Mouse (Mus musculus) kidney, embryonic 16.5 days (tissue): ENCODE data around the gene Hand2. TPM values are rescaled to one million over a fixed set of nuclear protein-coding genes. Genes with fewer than 3 reads are reported as not detected.

Experiments
- ATAC-seq: fragments of 200-750 bp; cut with Nextera tagmentation; 2 replicates; pipeline ENCODE4 v1.8.0; 2017; ENCODE audit warnings: moderate TSS enrichment; ENCODE audit not compliant: low FRiP score, low TSS enrichment
- H3K27ac ChIP-seq: fragments of 300-500 bp; sonication (generic); 2 replicates; pipeline ENCODE4 v1.5.1; 2014; ENCODE audit warnings: low read length
- H3K27me3 ChIP-seq: fragments of 300-500 bp; sonication (generic); 2 replicates; pipeline ENCODE4 v1.6.1; 2014; ENCODE audit warnings: low read length, control low read depth, mixed read lengths; ENCODE audit not compliant: insufficient read depth
- H3K36me3 ChIP-seq: fragments of 300-500 bp; sonication (generic); 2 replicates; pipeline ENCODE4 v1.6.1; 2014; ENCODE audit warnings: low read length, control low read depth, mixed read lengths; ENCODE audit not compliant: insufficient read depth
- H3K4me1 ChIP-seq: fragments of 300-500 bp; sonication (generic); 2 replicates; pipeline ENCODE4 v1.6.1; 2014; ENCODE audit warnings: low read length, control low read depth, mixed read lengths; ENCODE audit not compliant: insufficient read depth
- H3K4me2 ChIP-seq: fragments of 300-500 bp; sonication (generic); replicated peaks from 2 replicates; pipeline ENCODE4 v1.6.1; 2014; ENCODE audit warnings: low read depth, low read length
- H3K4me3 ChIP-seq: fragments of 300-500 bp; sonication (generic); 2 replicates; pipeline ENCODE4 v1.5.1; 2014; ENCODE audit warnings: mild to moderate bottlenecking, low read length
- H3K9ac ChIP-seq: fragments of 300-500 bp; sonication (generic); replicated peaks from 2 replicates; pipeline ENCODE4 v1.6.1; 2014; ENCODE audit warnings: low read length
- H3K9me3 ChIP-seq: fragments of 300-500 bp; sonication (generic); 2 replicates; pipeline ENCODE4 v1.6.1; 2016; ENCODE audit warnings: low read length, control low read depth
- WGBS: fragments of 180-500 bp; shearing (Covaris S2); extraction: QIAGEN DNeasy Blood & Tissue Kit; methylation state at CpG from one replicate; pipeline ENCODE4 v1.1.7; 2014; 5-methylcytosine and 5-hydroxymethylcytosine counted together
- polyA plus RNA-seq: library from polyadenylated mRNA; unstranded; fragments of >200 nt; fragmentation: Nextera tagmentation; extraction: Ambion mirVana; gene quantifications from 2 replicates; pipeline ENCODE4 v1.2.1, GENCODE M21; 2015

Hand2 gene
- 0.25 and 0.62 TPM in 2 replicates for polyA plus RNA-seq

DNA sequence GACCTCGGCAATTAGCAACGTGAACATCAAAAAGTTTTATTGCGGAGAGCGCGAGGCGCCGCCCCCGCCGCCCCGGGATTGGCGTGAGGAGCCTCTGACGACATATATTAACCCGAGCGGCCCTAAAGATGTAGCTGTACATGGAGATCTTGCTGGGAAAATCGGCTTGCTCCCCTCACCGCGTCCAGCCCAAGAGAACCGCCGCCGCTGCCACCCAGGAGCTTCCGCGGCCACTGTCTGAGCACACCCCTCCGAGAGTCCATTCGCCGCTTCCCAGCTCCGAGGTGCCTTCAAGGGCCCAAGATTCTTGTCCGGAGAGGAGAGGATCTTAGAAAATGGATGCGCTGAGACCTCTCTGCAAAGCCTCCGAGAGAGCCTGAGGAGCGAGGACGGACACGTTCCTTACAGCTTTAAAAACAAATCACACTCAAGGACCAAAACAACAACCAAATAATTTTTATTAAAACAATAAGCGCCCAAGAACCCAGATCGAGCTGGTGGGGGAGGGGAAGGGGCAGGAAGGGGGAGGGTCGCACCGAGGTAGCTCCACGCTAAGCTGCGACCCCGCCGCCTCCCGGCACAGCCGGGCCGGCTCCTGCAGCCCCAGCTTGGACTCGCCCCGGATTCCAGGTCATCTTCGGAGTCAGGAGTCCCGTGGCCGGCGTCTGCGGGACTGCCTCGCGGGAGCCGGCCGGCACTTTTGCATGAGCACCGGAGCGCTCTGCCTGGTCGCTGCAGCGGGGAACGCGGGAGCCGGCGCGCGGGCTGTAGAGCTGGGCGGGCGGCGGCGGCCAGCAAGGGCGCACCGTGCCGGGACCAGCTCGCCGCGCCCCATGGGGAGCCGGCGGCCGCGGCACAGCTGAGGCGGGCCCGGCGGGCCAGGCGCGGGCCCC is at the start of gene Hand2:
Gene Hand2, plus strand, starts transcription at position 133 of the 893 bp plus-strand sequence.
- no peaks in the 10 kb centered on the region for H3K36me3 ChIP-seq
- H3K4me2 ChIP-seq, result peak within 1 kb of the TSS; percentile 56
- under 1% methylated on average over 69 of the region's 83 CpGs for WGBS
- peaks cover 13% of the 10 kb centered on the region for H3K4me1 ChIP-seq
- H3K27ac ChIP-seq, result no peak within 1 kb of the TSS
- no peaks in the 10 kb centered on the region for H3K9me3 ChIP-seq
- no peak within 1 kb of the TSS for H3K9ac ChIP-seq
- peak; percentile 76; the same call in 1 of the 2 replicates for ATAC-seq
- peak within 1 kb of the TSS; percentile 45 for H3K4me3 ChIP-seq
- H3K27me3 ChIP-seq, result peaks cover 96% of the 10 kb centered on the region

DNA sequence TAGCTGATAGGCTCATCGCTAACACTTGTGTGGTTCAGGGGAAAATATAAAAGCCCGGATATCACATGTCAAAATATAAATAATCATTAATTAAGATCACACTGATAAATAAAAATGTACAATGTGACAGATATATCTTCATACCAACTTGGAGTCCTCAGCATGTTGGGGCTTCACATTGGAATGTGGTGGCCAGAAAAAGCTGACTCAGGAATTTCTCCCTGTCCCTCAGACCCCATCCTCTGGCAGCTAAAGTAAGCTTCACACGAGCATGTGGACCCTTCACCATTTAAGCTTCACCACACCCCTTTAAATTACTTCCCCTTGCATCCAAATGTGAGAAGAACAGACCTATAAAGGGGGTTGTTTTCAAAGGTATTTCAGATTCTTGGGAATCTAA is 47.7 kb upstream of the Hand2 start:
- no peak overlapping the region for H3K4me2 ChIP-seq
- 76% methylated on average over 3 of the region's 3 CpGs for WGBS
- no peaks in the 10 kb centered on the region for H3K9me3 ChIP-seq
- no peaks in the 10 kb centered on the region for H3K36me3 ChIP-seq
- H3K4me1 ChIP-seq, result no peaks in the 10 kb centered on the region
- no peaks in the 10 kb centered on the region for H3K27me3 ChIP-seq
- H3K4me3 ChIP-seq, result no peak overlapping the region
- no peak for ATAC-seq
- H3K9ac ChIP-seq, result no peak overlapping the region
- H3K27ac ChIP-seq, result no peak overlapping the region

DNA sequence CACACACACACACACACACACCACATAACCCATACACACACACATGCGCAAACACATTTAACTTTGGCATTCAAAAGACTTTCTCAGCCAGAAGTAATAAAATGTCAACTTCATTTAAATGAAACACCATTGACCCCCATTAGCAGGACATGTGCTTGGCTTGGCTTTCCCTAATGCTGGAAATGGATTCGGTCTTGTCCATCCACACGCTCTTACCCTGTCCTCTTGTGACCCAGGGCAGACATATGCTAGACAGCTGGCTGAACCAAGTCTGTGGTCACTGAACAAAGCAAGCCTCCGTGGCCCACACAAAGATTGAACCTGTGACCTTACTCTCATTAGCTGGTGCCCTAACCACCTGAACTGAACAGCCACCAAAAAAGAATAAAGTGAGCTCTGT is 27.3 kb upstream of the Hand2 start:
- Histone ChIP-seq H3K4me2 (no peak overlapping the region), H3K9me3 (no peaks in the 10 kb centered on the region)
- 71% methylated on average over 4 of the region's 4 CpGs for WGBS

DNA sequence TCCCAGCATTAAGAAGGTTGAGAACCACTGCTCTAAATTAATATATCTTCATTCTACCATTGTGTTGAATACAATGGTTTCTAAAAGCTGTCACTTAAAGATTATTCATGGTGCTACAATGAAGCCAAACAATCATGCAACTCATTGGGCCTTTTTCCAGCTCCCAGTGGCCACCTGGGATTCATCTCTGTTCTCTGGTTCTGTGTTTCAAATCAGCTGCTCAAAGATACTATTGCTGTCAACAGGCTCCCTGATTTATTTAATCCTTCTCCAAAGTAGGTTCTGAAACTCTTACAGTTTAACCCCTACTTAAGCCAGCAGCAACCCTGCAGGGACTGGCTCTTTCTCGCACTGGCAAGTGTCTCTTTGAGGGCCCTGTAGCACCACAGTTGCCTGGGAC is 17.3 kb upstream of the Hand2 start:
- H3K4me3 ChIP-seq, result no peak overlapping the region
- H3K36me3 ChIP-seq, result no peaks in the 10 kb centered on the region
- no peak for ATAC-seq
- no peaks in the 10 kb centered on the region for H3K4me1 ChIP-seq
- peaks cover 25% of the 10 kb centered on the region for H3K27me3 ChIP-seq
- H3K4me2 ChIP-seq, result no peak overlapping the region
- H3K9ac ChIP-seq, result no peak overlapping the region
- 87% methylated on average over 1 of the region's 1 CpGs for whole genome bisulfite sequencing
- H3K27ac ChIP-seq, result no peak overlapping the region
- H3K9me3 ChIP-seq, result no peaks in the 10 kb centered on the region

More for the DNA sequence above, 27.3 kb upstream of the Hand2 start:
- no peak for ATAC-seq
- Histone ChIP-seq H3K9ac (no peak overlapping the region), H3K27me3 (no peaks in the 10 kb centered on the region), H3K4me1 (no peaks in the 10 kb centered on the region), H3K36me3 (no peaks in the 10 kb centered on the region), H3K27ac (no peak overlapping the region), H3K4me3 (no peak overlapping the region)

DNA sequence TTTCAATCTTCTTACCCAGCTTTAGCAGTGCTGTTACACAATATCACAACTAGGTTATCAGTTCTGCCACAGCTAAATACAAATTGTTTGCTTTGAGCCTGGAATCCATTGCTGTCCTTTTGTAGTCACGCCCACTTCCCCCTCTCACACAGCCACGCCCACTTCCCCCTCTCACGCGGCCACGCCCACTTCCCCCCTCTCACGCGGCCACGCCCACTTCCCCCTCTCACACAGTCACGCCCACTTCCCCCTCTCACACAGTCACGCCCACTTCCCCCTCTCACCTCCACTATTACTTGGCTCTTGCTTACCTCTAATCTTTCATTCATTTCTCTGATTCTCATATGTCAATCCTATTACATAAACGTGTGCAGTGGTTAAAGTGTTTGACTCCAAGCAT is 15.8 kb upstream of the Hand2 start:
- Histone ChIP-seq H3K27ac (no peak overlapping the region), H3K27me3 (peaks cover 29% of the 10 kb centered on the region), H3K9ac (no peak overlapping the region), H3K36me3 (no peaks in the 10 kb centered on the region), H3K9me3 (no peaks in the 10 kb centered on the region), H3K4me3 (no peak overlapping the region), H3K4me2 (no peak overlapping the region), H3K4me1 (no peaks in the 10 kb centered on the region)
- no peak for ATAC-seq
- WGBS, result 51% methylated on average over 11 of the region's 11 CpGs

DNA sequence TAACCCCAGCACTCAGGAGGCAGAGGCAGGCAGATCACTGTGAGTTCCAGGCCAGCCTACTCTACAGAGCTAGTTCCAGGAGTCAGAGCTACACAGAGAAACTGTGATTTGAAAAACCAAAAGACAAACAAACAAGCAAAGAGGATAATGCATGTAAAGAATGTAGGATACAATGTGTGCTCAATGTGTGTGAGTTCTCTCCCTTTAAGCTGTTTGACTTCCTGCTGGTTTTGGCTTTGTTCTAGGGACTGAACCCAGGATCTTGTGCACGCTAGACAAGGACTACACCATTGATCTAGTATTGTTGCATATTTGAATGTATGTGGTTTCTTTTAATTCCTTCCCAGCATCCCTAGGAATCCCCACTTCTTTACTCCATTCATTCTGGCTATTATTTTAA is 14.3 kb upstream of the Hand2 start:
- Histone ChIP-seq H3K27me3 (peaks cover 37% of the 10 kb centered on the region), H3K9ac (no peak overlapping the region)
- ATAC-seq, result no peak

DNA sequence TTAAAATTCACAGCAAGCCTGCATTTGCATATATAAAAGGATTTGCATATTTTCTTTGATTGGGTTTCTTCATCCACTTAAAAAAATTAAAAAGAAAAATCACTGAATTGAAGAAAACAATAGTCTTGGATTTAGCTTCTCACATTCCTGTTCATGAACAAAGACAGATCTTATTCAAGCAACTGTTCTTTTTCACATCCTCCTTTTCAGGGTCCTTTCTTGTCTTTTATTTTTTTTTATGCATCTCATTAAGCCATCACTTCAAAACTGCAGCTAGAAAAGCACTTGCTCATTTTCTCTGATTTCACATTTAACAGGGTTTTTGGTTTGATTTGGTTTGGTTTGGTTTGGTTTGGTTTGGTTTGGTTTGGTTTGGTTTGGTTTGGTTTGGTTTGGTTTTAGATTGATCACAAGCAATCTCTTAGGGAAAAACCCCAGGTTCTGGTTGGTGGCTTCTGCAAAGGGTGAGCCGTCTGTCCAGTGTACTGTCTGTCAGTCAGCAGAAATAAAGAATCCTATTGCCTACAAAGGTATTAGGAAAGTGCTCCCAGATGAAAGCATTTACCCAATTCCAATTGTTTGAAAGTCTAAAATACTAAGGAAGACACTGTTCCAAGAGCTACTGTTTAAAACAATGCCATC is 10.8 kb upstream of the Hand2 start:
- Histone ChIP-seq H3K36me3 (no peaks in the 10 kb centered on the region), H3K4me1 (peaks cover 9% of the 10 kb centered on the region; the same call in 1 of the 2 replicates), H3K9ac (no peak overlapping the region), H3K27ac (no peak overlapping the region), H3K27me3 (peaks cover 67% of the 10 kb centered on the region), H3K4me2 (no peak overlapping the region), H3K9me3 (no peaks in the 10 kb centered on the region), H3K4me3 (no peak overlapping the region)
- WGBS, result 24% methylated on average over 1 of the region's 1 CpGs
- ATAC-seq, result no peak

More for the DNA sequence above, 14.3 kb upstream of the Hand2 start:
- Histone ChIP-seq H3K4me1 (no peaks in the 10 kb centered on the region), H3K4me3 (no peak overlapping the region), H3K4me2 (no peak overlapping the region), H3K36me3 (no peaks in the 10 kb centered on the region), H3K27ac (no peak overlapping the region), H3K9me3 (no peaks in the 10 kb centered on the region)
- WGBS, result 58% methylated on average over 1 of the region's 1 CpGs

DNA sequence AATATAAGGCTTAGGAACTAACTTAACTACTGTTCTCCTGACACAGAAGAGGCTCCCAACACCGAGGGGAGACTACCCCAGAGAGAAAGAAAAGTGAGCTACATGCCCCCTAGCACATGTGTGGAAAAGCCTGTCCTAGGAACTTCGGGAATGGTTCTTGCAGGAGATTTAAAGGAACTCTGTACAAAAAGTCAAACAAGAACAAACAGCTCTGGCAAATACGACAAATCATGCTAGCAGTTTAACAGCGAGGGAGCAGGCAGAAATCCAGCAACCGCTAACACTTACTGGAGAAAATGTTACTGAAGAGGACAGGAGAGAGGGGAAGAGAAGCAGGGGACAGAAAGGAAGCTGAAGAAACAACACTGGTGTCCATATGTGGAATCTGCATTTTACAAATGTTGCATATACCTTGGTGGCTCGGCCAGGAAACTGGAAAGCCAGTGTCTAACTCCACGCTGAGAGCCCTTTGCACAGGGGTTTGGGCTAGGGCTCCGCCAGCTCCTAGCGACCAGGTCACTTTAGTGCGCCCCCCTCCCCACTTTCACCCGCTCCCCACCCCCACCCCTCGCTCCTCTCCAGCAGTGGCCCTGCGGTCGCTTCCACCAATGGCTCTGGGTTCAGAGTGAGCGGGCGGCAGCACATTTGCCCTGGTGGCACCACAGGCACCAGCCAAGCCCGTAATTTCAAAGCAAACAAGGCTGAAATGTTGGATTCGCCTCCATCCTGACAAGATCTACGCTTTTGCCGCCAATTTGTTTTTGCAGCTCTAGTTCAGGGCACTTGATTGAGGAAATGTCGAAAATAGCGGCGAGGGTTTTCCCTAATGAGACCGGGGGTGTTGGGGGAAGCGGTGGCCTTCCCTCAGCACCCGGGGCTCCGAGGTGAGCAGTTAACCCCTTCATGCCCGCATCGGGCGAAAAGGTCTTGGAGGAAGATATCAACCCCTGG is 8.5 kb upstream of the Hand2 start:
- Histone ChIP-seq H3K4me1 (peaks cover 9% of the 10 kb centered on the region; the same call in 1 of the 2 replicates), H3K4me2 (peak overlapping the region; percentile 22), H3K27ac (no peak overlapping the region), H3K9me3 (no peaks in the 10 kb centered on the region), H3K36me3 (no peaks in the 10 kb centered on the region), H3K27me3 (peaks cover 76% of the 10 kb centered on the region), H3K4me3 (peak overlapping the region; percentile 27), H3K9ac (no peak overlapping the region)
- peak; percentile 70; the same call in 1 of the 2 replicates for ATAC-seq
- WGBS, result under 1% methylated on average over 30 of the region's 30 CpGs

DNA sequence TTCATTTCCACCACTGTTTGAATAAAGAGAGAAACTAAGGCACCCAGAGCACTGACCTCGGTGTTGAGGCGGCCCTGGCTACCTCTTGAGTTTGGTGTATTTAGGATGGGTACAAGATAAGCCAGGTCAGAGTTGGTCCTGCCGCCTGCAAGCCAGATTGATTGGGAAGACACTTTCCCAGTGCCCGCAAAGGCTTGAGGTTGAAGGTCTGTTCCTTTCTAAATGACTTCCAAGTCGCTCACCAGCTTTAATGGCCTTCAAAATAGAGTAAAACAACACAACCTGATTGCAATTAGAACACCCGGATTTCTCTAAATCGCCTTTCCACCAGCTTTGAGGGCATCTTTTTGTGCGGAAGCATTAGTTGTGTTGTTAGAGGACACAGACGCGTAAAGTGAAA is 7.2 kb upstream of the Hand2 start:
- ATAC-seq, result no peak
- Histone ChIP-seq H3K9me3 (no peaks in the 10 kb centered on the region), H3K4me2 (no peak overlapping the region), H3K36me3 (no peaks in the 10 kb centered on the region), H3K27ac (no peak overlapping the region), H3K9ac (no peak overlapping the region), H3K4me3 (no peak overlapping the region), H3K4me1 (peaks cover 9% of the 10 kb centered on the region; the same call in 1 of the 2 replicates), H3K27me3 (peaks cover 76% of the 10 kb centered on the region)
- WGBS, result 7% methylated on average over 10 of the region's 10 CpGs
